Mouse (Mus musculus): Measurements from ENCODE around the gene Gapvd1.

GRCm38 (mm10) chr2:34737911-34738310 is 17.1 kb downstream of the Gapvd1 start:
- TF ChIP-seq CTCF (IDR thresholded peaks at IDR 0.05; ENCODE audit: low read depth) (no peak), EP300 (IDR thresholded peaks at IDR 0.05; ENCODE audit: low read depth) (no peak)

All from liver, postnatal 0 days (tissue).